Mouse (Mus musculus) kidney, adult 9 months (tissue): ENCODE measurements at regions not wholly inside any gene's neighbourhood (a gene's known extent, or its start where the extent isn't known, plus 50 kb on each side); places are given as distances from the start of the nearest gene placed in this dataset.
"Not testable (repeated sequence)": the region's sequence is repeated elsewhere in the genome, so short reads cannot be mapped to it uniquely, and the experiment has no call there.

Source experiments
- DNase-seq: peaks from one replicate; pipeline ENCODE4 v3.0.0; 2022

DNA sequence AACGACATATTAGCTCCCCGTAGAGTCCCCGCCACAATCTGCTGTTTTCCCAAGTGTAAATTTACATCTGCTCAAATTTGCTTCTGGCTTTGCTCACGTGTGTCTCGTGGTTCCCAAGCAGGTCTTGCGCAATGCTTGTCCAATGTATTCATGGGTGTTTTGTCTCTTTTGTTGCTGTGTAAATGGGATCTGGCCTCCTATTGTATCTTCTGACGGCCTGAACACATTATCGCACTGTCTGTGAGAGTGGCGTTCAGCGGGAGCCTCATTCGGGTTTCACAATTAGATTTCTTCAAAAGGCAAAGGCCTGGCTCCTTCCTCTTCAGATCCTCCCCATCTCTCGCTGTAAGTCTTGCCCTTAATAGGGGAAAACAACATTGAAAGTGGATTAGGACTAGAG, 274.5 kb downstream of the Fam19a5 start:
- DNase-seq, result no peak

DNA sequence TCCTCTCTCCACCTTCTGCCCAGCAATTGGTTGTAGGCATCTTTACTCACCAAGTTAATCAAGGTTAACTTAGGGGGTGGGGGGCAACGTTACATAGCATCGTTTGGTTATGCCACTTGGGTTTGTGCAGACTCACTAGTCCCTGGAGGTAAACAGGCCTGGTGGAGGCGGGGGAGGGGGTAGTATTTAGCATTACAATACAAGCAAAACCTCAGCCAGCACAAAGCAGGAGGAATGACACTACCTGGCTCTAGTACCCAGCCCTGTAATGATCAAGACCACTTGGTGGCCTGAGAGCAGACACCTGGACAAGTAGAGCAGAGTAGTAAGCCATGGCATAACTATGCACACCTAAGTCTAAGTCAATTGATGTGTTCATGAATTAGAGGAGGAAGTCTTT, 298.0 kb downstream of the Fam19a5 start:
- DNase-seq, result no peak

DNA sequence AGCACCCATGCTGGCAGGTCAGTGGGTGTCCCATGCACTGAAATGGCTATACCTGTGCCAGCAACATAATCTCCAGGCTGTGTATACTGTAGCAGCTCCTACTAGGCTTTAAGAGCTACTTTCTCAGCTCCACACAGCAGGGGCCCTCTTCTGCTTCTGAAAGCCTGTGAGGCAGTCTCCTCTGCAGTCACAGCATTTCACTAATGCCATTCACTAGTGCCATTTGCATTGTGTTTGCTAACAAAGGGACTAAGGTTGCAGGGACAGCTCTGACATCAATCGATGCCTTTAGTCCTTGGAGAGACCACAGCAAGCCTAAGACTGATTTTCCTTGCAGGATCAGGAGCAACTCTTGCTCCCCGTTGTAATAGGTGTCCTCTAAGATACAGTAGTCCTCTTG, 315.0 kb downstream of the Fam19a5 start:
- no peak for DNase-seq

DNA sequence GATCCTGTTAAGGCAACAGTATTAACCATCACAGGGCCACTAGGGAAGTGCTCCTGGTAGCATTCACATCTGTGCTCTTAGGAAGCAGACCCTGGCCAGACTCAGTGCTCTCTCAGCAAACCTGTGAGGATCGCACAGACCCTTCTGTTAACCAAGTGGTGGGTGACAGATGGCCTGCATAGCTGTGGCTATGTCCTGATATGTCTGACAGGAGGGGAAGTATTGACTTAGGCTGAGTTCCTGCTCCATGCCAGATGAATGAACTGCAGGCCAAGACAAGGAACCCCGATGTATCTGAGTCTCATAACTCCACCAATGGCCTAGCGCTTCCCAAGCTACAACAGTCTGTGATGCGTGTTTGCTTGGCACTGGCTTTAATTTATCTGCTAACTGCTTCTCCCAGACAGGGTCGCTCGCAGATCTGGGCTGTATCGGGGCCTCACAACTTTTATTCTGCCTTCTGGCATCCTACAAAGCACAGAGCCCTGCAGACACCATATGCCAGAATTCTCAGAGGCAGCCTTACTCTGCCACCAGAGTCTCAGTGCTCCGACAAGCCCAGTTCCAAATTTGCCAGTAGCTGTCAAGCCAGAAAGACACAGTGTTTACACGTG, 332.3 kb downstream of the Fam19a5 start:
- no peak for DNase-seq

DNA sequence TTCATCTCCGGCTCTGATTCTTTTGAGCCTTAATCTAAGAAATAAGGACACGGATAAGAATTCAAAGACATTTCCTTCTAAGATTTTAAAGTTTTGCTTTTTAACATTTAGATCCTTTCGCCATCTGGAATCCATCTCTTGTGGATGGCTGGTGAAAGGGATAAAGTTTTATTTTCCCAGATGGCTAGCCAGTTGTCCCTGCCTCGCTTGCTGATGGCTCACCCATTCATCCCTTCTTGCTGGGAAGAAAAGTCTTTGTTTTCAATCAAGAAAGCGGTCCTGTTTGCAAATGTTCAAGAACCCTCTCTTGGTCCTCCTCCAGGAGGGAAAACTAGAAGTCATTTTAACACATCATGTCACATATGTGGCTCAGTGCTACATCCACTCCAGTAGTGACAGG, 346.8 kb downstream of the Fam19a5 start:
- DNase-seq, result no peak

DNA sequence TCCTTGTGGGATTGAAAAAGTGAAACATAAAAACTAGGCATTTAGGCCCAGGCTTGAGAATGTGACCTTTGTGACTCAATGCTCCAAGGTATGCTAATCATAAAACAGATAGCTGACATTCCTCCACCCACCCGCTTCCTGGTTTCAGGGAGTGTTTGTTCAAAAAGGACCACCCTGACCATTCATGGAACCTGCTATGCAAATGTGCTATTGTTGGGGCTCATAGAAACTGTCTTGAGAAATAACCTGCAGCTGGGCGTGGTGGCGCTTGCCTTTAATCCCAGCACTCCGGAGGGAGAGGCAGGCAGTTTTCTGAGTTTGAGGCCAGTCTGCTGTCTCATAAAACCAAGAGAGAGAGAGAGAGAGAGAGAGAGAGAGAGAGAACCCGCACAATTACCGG, 350.8 kb downstream of the Fam19a5 start:
- DNase-seq, result not testable (repeated sequence)

DNA sequence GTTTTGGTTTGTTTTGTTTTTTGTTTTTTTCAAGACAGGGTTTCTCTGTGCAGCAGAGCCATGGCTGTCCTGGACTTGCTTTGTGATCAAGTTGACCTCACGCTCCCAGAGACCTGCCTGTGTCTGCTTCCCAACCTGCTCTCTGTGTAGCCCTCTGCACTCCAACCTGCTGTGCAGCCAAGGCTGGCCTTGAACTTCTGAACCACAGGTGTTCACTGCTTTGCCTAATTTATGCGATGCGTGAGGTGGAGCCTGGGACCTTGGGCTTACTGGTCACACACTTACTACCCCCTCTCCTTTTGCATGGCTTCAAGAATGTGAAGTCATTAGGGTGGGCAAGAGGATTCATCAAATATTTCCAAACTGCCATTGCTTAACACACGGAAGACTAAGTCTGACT, 354.6 kb downstream of the Fam19a5 start:
- DNase-seq, result no peak

DNA sequence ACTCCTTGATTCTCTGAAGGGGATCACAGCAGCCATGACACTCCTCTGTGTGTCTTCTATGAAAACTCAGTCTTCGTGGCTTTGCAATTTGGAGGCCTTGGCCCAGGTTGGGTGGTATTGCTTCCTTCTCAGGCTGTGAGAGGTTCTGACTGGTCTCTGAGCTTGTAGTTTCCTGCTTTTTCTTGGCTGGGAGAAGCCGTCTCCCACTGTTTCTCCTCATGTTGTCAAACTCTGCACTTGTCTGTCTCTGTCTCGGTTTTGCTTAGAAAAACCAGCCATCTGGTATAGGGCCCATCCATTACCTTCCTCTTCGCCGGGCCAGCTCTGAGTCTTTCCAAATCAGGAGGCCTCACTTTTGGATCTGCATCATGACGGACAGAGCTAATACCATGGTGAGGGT, 360.3 kb downstream of the Fam19a5 start:
- DNase-seq, result no peak

DNA sequence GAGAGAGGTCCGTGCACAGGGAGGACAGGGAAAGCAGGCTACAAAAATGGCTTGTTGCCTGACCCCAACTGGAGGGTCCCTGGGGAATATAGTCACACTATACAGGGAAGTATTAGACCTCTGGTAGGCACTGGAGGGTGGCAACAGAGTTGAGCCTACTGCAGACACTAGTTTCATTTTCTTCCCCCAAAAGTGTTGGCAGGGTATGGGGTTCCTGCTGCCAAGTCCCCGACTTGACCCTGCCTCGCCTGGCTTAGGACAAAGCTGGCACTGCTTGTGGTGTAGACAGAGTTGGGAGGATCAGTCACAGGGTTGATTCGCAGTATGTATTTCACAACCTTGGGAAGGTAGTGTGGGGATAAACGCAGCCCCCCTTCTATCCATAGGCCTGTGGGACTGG, 362.2 kb downstream of the Fam19a5 start:
- DNase-seq, result no peak

DNA sequence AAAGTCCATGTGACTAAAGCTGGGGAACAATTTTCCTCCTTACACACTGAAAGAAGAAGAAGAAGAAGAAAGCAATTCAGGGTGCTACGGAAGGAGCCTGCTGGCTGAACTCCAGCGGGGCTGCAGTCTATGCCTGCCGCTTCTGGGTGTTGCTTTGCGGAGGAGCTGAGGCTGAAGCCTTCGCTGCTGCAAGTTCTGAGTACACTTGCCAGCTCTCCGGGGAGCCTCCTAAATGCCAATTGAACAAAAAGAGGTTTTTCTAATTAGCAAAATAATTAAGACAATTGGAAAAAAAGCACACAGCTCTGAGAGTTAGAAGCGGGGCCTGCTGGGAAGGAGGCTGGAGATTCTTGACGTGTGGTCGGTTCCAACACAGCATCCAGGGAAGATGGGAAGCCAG, 378.0 kb downstream of the Fam19a5 start:
- no peak for DNase-seq

DNA sequence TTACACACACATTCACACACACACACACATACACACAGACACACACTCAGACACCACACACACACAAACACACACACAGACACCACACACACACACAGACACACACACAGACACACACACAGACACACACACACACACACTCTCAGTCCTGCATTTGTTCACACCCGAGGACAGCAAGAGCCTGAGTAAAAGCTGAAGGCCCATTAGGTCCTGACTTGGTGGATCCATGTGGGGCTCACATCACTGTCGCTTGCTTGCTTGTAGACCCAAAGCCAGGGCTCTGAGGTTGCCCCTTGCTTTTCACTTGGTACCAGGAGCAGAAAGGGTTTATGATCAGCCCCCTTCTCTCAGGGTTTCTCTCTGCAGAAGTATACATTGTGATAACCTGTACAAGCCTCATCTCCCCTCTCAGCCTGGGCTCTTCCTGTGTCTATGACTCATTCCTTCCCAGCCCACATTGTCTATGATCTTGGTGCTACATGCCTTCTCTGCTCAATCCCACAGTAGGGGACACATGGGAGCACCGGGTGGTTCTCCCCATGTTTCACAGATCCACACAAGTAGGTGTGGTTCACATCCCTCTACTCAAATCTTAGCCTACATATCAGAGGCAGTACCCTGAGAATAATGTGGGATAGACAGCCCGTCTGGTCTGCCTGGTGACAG, 378.8 kb downstream of the Fam19a5 start:
- DNase-seq, result no peak

DNA sequence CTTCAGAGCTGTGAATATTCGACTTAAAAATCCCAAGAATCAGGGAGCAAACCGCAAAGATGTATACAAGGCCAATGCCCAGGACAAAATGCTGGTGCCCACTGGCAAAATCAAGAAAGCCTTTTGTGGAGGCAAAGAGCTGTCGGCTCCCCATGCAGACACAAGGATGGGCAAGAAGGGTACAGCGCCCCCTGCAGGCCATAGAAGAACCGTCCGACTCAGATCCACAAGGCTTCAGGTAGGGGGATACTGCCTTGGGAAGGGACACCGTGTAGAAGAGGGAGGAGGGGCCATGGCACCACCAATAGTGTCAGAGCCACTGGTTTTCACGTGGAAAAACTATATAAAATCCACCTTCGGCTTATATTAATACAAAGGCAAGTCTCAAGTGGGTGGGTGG, 379.8 kb downstream of the Fam19a5 start:
- DNase-seq, result no peak

DNA sequence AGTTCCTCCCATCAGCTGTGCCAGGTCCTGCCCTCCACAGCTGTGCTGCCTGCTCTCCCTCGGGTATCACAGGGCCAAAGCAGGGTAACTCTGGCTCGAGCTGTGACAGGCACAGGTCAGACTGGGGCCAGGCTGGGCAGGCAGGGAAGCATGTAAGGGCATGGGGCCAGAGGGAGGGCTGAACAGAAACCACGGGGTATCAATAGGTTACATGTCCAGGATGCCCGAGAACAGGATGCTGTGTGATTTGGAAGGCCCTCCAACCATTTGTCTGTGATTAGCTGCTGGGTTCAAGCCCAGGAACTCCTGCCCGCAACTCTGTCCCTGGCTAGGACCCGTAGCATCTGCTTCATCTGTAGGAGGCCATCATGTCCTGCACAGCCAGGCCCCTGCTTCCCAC, 391.9 kb downstream of the Fam19a5 start:
- DNase-seq, result no peak

DNA sequence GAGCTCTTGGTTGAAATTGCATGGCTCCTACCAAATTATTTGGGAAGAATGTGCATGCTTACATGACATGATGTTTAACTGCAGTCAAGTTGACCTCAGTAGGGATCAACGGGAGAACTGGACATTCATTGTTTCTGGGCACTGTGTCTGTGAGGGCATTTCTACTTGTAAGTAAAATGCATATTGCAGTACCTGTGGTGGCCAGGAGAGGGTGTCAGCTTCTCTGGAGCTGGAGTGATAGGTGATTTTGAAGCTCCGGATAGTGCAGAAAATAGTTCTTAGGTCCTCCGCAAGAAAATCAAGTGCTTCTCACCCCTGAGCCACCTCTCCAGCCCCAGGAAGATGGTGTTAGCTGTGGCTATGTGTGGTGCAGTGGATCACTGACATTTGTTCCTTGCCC, 396.7 kb downstream of the Fam19a5 start:
- DNase-seq, result peak; percentile 45

DNA sequence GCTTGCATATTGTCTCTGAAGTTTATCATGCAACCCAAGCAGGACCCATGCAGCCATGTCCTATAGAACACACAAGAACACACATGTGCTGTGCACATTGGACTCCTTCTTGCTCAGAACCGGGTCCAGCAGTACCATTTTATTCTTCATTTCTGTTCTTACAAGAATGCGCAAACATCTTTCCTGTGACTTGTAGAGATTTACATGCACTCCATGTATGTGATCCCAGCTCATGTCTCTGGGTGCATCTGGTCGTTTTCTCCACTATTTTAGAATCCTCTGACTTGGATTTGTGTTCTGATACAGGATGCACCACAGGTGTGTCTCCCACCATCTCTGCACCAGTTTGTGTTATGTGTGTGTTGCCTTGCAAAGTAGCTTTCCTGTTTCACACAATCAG, 408.4 kb downstream of the Fam19a5 start:
- DNase-seq, result no peak

DNA sequence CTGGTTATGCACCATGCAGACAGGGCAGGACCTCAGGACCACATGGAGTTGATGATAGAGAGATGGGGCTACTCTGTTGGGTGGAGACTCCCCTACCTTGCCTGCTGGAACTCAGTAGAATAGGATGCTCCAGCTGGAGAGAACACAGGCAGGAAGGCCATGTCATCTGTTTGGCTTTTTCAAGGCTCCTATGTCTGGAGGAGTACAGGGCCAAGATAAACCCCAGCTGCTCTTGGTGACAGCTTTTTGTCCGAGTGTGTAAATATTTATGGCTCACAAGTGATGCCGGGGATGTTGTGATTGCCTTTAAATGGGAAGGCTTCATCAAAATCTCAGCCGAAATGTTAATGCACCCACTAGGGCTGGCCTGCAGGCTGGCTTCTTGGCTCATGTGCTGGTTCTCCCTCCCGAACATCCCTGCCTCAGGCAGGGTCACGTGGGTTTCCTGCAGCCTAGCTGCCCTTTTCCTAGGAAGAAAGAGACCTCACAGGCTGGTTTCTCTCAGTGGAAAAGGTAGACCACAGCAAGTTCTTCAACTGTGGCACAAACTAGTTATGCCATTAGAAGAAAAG, 411.7 kb downstream of the Fam19a5 start:
- no peak for DNase-seq

DNA sequence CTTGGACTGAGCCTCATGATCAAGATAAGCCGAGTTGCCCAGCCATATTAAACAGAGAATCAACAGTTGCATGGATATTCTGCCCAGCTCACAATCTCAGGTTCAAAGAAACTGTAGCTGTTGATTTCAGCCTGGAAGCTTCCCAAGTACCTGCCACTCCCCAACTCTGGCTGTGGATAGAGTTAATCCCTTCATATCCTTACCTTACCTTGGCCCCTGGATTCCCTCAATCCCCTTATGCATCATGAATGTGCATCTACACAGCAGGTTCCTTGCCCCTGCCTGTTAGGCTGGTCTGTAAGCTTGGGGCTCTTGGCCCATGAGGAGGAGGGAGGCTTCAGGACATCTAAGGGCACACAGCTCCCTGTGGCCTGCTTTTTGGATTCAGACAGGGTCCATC, 414.8 kb downstream of the Fam19a5 start:
- no peak for DNase-seq

DNA sequence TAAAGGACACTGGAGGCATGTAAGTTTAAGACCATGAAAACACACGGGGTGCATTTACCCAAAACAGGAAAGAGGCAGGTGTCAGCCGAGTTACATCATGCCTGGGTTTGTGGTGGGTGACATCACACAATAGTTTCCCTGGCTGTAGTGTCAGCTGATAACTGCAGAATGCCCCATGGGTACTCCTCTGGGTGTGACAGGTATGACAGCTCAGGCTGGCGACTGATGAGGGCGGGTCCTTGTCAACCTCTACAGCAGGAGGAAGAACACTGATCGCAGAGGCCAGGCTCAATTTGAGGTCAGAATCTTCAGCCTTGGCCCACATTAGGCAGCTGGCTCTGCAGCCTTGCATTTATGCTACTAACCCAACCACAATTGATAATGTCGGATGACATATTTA, 428.5 kb downstream of the Fam19a5 start:
- no peak for DNase-seq

DNA sequence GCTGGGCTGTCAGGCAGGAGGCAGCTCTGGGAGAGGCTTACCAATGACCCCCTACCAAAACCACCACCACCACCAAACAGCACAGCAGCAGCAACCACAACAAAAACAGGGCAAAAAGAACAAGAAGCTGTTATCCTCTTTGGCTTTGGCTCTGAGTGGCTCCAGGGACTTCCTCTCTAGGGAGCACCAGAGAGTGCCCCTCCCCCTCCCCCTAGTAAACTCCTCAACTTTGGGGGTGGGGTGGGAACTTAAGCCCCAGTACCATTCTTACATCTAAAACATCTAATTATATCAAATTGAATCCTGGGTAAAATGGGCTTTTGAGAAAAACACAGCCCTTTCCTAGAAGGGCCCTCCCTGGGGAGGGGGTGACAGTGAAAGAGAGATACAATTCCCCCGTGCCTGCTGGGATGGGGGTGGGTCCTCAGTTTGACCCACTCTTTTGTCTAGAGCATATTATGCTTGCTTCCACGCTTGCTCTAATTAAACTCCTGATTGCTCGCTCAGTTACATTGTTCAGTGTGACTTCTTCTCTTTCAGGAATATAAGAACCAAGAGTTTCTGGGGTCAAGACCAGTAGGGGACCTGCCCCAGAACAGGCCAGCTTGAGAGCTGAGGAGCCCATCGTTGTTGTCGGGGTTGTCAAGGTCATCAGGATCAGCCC, 443.4 kb downstream of the Fam19a5 start:
- no peak for DNase-seq

DNA sequence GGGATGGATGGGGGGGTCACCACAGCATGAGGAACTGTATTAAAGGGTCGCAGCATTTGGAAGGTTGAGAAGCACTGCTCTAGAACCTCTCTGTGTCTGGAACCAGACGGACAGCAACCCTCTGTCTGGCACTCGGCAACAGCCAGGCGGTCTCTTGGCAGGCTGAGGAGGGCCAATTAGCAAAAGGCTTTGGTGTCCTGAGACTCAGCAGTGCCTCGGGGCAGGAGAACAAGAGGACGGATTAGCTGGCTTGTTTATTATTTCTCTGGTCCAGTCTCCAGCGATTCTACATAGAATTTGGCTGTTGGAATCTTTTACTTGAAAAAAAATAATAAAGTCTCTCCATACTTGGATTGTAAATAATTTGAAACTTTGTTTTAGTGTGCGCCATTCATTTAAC, 450.4 kb downstream of the Fam19a5 start:
- no peak for DNase-seq

DNA sequence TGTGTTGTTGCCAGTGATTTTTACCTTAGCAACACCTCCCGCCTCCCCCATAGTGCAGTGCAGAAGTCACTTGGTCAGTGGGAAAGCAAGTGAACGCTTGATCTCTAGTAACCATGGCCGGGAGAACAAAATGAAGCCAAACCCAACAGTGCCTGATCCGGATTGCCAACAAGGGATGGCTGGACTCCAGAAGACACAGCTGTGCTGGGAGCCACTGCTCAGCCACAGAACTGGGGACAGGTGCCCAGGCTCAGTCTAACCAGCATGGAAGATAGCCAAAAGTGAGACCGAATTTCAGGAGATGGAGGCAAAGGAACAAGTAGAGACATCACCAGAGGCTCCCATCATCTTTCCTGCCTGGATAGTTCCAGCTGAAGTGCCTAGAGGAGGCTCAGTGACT, 473.0 kb downstream of the Fam19a5 start:
- DNase-seq, result no peak

DNA sequence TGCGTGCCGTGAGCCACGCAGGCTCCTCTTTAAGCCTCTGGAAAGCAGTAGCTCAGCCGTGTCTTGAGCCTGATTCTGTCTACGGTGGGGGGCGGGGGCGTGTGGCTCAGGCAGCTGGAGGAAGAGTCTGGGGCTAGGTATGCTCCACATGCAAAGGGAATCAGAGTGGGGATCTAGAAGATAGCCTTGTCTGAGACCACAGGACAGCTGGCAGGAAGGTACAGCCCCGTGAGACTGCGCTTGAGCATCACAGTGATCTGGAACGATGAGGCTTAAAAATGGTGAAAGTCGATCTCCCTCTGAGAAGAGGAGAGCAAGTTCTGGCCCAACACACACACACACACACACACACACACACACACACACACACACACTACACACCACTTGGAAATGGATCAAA, 488.7 kb downstream of the Fam19a5 start:
- DNase-seq, result no peak

DNA sequence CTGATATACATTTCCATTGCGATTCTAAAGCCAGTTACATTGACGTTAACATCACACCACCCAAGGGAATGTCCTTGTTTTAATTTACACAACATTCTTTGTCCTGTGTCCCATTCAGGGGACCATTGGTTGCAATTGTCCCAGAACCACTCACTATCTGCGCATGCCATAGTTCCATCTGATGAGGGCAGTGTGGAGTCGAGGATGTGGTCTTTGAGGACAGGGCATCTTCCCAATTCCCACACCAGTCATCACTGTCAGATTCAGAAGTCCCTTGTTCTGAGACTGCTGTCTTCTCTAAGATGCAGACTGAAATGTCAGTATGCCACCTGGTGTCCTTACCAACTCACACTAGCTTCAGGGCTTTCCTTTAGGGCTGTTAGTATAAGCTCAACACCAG, 489.6 kb downstream of the Fam19a5 start:
- no peak for DNase-seq

DNA sequence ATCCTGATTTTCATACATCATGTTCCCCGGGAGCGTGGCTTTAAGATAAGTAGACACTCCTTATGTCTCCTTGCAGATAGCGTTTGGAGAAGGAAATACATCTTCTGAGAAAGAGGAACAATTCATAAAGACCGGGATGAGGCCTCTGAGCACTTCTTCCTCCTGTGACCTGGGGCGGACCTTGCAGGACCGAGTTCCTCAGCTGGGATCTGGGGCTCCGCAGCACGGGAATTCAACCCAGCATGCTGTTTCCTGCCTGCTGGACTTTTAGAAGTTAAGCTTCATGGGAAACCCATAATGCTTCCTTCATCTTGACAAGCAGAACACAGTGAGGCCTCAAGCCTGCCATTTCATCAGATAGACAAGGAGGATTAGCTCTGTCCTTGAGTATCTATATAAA, 491.4 kb downstream of the Fam19a5 start:
- no peak for DNase-seq
